Mouse (Mus musculus) liver, embryonic 12.5 days (tissue): ENCODE results near the gene Tfip11. TPM values are rescaled to one million over a fixed set of nuclear protein-coding genes. Genes with fewer than 3 reads are reported as not detected.

Experiments
- ATAC-seq: fragments of 200-750 bp; cut with Nextera tagmentation; 2 replicates; pipeline ENCODE4 v1.8.0; 2017; ENCODE audit warnings: moderate number of reproducible peaks, mild to moderate bottlenecking, moderate library complexity
- H3K27ac ChIP-seq: fragments of 300-500 bp; sonication (generic); 2 replicates; pipeline ENCODE4 v1.5.1; 2016; ENCODE audit warnings: mild to moderate bottlenecking
- H3K27me3 ChIP-seq: fragments of 300-500 bp; sonication (generic); replicated peaks from 2 replicates; pipeline ENCODE4 v1.6.1; 2016; ENCODE audit warnings: mild to moderate bottlenecking, moderate library complexity
- H3K36me3 ChIP-seq: fragments of 300-500 bp; sonication (generic); 2 replicates; pipeline ENCODE4 v1.6.1; 2016; ENCODE audit warnings: mild to moderate bottlenecking, moderate library complexity
- H3K4me1 ChIP-seq: fragments of 300-500 bp; sonication (generic); 2 replicates; pipeline ENCODE4 v1.6.1; 2016
- H3K4me2 ChIP-seq: fragments of 300-500 bp; sonication (generic); 2 replicates; pipeline ENCODE4 v1.6.1; 2016; ENCODE audit warnings: mild to moderate bottlenecking, moderate library complexity
- H3K4me3 ChIP-seq: fragments of 300-500 bp; sonication (generic); 2 replicates; pipeline ENCODE4 v1.5.1; 2016; ENCODE audit warnings: mild to moderate bottlenecking, moderate library complexity
- H3K9ac ChIP-seq: fragments of 300-500 bp; sonication (generic); 2 replicates; pipeline ENCODE4 v1.6.1; 2016; ENCODE audit warnings: mild to moderate bottlenecking, moderate library complexity
- H3K9me3 ChIP-seq: fragments of 300-500 bp; sonication (generic); replicated peaks from 2 replicates; pipeline ENCODE4 v1.6.1; 2016; ENCODE audit warnings: mild to moderate bottlenecking, moderate library complexity
- WGBS: fragments of 180-500 bp; shearing (Covaris S2); methylation state at CpG from one replicate; pipeline ENCODE4 v1.1.7; 2016; ENCODE audit not compliant: insufficient replicate concordance; 5-methylcytosine and 5-hydroxymethylcytosine counted together
- polyA plus RNA-seq: library from polyadenylated mRNA; unstranded; fragments of >200 nt; fragmentation: Nextera tagmentation; extraction: Ambion mirVana; gene quantifications from 2 replicates; pipeline ENCODE4 v1.2.1, GENCODE M21; 2016

Gene Tfip11
- polyA plus RNA-seq, 1 experiment from 2014 or later, result 20.7 TPM

DNA sequence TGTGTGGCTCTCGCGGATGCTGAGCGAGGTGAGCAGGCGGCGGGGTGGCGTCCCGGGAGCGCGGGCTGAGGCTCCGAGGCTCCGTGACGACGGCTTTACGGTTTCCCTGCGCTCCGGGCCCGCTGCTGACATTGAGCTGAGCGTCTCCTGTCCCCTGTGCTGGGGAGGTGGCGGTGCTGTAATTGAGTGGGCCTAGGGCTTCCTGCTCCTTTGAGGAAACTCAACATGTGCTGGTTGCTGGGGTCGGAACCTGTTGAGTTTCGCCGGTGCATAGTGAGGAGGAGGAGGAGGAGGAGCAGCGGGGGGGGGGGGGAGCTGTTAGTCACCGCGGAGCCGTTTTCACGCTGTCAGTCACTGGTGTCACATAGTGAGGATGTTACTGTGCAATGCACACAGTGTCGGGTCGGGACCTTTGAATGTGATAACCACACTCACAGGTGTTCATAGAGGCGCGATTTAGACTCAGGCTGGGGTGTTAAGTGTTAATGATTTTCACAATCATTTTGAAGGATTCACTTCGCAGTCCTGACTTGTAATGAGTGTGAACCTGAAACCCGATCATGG lies 370 bp downstream of the Tfip11 start:
- H3K27ac ChIP-seq, result peak overlapping the region; percentile 78
- no peaks in the 10 kb centered on the region for H3K9me3 ChIP-seq
- peaks cover 40% of the 10 kb centered on the region for H3K36me3 ChIP-seq
- H3K4me2 ChIP-seq, result peak overlapping the region; percentile 79
- H3K9ac ChIP-seq, result peak overlapping the region; percentile 81
- ATAC-seq, result peak; percentile 17
- peaks cover 41% of the 10 kb centered on the region for H3K4me1 ChIP-seq
- 3% methylated on average over 32 of the region's 33 CpGs for WGBS
- peak overlapping the region; percentile 99 for H3K4me3 ChIP-seq
- H3K27me3 ChIP-seq, result no peaks in the 10 kb centered on the region

GRCm38 (mm10) chr5:112327854-112328253 lies 1.7 kb downstream of the Tfip11 start:
- Histone ChIP-seq H3K4me3 (no peak overlapping the region), H3K4me1 (peaks cover 41% of the 10 kb centered on the region), H3K9me3 (no peaks in the 10 kb centered on the region), H3K9ac (no peak overlapping the region; the same call in 1 of the 2 replicates), H3K27ac (no peak overlapping the region), H3K27me3 (no peaks in the 10 kb centered on the region), H3K36me3 (peaks cover 54% of the 10 kb centered on the region), H3K4me2 (no peak overlapping the region)
- WGBS, result 88% methylated on average over 15 of the region's 15 CpGs
- ATAC-seq, result no peak

DNA sequence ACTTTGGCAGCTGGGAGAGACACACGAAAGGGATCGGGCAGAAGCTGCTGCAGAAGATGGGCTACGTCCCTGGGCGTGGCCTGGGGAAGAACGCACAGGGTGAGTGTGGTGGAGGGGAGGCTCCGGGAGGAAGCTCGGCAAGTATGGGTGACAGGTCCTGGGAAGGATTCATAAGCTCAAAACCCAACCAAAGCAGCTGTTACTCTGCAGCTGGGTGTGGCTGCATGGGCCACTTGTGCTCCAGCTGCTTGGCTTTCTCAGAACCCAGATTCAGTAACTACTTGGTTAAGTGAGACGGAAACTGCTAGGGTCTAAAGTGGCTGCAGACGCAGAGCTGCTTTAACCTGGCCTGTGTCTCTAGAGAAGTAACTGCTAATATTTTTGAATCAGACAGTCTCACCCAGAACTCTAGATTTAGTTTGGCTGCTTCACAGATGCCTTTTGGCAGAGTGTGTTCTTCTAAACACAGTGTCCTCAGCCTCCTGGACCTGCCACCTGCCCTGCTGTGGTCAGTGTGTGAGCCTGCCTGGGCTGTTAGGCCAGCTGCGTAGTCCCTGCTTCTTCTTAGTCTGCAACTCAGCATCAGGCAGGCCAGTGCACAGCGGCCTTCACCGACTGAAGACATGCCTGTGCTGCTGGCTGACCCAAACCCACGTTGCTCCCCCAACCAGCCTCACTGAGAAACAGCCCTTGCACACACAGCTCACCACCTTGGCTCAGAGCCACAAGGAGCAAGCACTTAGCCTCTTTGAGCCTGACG lies 3.8 kb downstream of the Tfip11 start:
- Histone ChIP-seq H3K27ac (no peak overlapping the region), H3K4me2 (no peak overlapping the region), H3K9me3 (no peaks in the 10 kb centered on the region), H3K27me3 (no peaks in the 10 kb centered on the region), H3K9ac (no peak overlapping the region), H3K36me3 (peaks cover 75% of the 10 kb centered on the region), H3K4me1 (peaks cover 28% of the 10 kb centered on the region), H3K4me3 (no peak overlapping the region)
- WGBS, result 84% methylated on average over 14 of the region's 14 CpGs
- ATAC-seq, result no peak

DNA sequence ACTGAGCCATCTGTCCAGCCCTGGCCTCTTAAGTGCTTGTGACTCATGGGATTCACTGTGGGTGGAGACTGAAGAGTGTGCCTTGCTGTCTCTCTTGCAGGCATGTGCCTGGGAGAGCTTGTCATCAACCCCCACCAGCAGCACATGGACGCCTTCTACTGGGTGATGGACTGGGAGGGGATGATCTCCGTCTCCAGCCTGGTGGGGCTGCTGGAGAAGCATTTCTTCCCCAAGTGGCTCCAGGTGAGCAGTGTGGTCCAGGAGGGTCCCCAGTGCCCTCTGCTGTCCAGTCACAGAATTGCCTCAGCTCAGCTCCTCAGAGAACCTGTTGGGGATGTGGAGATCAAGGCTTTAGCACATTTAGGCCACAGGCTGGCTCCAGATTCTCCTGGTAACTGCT lies 9.3 kb downstream of the Tfip11 start:
- Histone ChIP-seq H3K27me3 (no peaks in the 10 kb centered on the region), H3K9me3 (no peaks in the 10 kb centered on the region), H3K27ac (no peak overlapping the region), H3K4me3 (no peak overlapping the region), H3K4me2 (no peak overlapping the region), H3K4me1 (no peaks in the 10 kb centered on the region), H3K36me3 (peaks cover 99% of the 10 kb centered on the region), H3K9ac (no peak overlapping the region)
- peak; percentile 29; the same call in 1 of the 2 replicates for ATAC-seq
- WGBS, result 52% methylated on average over 2 of the region's 2 CpGs

DNA sequence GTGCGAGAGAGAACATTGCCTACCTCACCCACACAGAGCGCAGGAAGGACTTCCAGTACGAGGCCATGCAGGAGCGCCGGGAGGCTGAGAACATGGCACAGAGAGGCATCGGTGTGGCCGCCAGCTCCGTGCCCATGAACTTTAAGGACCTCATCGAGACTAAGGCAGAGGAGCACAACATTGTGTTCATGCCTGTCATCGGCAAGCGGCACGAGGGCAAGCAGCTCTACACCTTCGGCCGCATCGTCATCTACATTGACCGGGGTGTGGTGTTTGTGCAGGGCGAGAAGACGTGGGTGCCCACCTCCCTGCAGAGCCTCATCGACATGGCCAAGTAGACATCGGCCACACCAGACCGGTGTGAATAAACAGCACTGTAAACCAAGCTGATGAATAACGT lies 10.8 kb downstream of the Tfip11 start:
- WGBS, result 93% methylated on average over 22 of the region's 22 CpGs
- no peaks in the 10 kb centered on the region for H3K27me3 ChIP-seq
- ATAC-seq, result no peak

GRCm38 (mm10) chr5:112339215-112339614 lies 13.1 kb downstream of the Tfip11 start:
- WGBS, result 62% methylated on average over 7 of the region's 7 CpGs
- H3K4me3 ChIP-seq, result no peak overlapping the region
- H3K27me3 ChIP-seq, result no peaks in the 10 kb centered on the region
- ATAC-seq, result no peak
- H3K36me3 ChIP-seq, result peaks cover 66% of the 10 kb centered on the region
- H3K4me2 ChIP-seq, result no peak overlapping the region
- H3K27ac ChIP-seq, result no peak overlapping the region; the same call in 1 of the 2 replicates
- no peaks in the 10 kb centered on the region for H3K9me3 ChIP-seq
- H3K4me1 ChIP-seq, result peaks cover 29% of the 10 kb centered on the region
- no peak overlapping the region for H3K9ac ChIP-seq

More for the DNA sequence above, 10.8 kb downstream of the Tfip11 start:
- Histone ChIP-seq H3K4me2 (no peak overlapping the region), H3K9me3 (no peaks in the 10 kb centered on the region), H3K27ac (no peak overlapping the region), H3K4me1 (peaks cover 13% of the 10 kb centered on the region), H3K36me3 (peaks cover 89% of the 10 kb centered on the region), H3K9ac (no peak overlapping the region), H3K4me3 (no peak overlapping the region)

DNA sequence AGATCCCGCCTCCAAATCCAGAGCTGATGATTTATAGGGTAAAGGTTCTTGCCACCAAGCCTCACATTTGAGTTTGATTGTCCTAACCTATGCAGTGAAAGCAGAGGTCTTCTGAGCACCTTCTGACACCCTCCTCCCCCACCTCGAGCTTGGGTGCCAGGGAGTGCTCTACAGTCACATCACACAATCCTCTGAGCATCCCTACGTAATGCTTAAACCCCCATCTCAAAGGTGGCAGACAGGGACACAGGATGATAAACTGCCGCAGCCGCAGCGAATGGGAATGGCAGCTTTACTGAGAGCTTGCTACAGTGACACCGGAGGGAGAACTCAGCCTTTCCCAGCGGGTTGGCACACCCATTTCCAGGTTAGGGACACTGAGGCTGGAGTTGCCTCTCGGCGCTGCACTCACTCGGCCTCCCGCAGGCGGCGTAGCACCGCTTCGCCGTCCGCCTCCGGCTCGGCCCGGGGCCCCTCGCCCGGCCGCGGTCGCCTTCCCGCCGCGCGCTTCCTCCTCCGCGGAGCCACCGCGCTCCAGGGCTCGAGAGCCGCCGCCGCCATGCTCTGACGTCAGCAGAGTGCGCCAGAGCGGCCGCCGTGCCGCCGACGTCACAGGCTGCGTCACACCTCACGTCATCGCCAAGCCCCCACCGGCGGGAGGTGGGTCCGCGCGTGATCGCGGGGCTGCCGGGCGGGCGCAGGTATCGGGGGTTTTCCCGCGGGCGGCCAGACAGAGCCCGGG lies 16.5 kb downstream of the Tfip11 start, which contains the start of the genes Srrd and Hps4:
Gene Srrd (minus strand): TSS at position 578 of the 742 bp plus-strand sequence.
Gene Hps4 (plus strand): TSS at position 621 of the 742 bp plus-strand sequence.
- peak within 1 kb of the TSS; percentile 75 for H3K27ac ChIP-seq
- no peaks in the 10 kb centered on the region for H3K27me3 ChIP-seq
- WGBS, result 1% methylated on average over 59 of the region's 64 CpGs
- ATAC-seq, result peak; percentile 67
- peaks cover 52% of the 10 kb centered on the region for H3K36me3 ChIP-seq
- H3K9ac ChIP-seq, result peak within 1 kb of the TSS; percentile 83
- H3K9me3 ChIP-seq, result no peaks in the 10 kb centered on the region
- peaks cover 56% of the 10 kb centered on the region for H3K4me1 ChIP-seq
- H3K4me3 ChIP-seq, result peak within 1 kb of the TSS; percentile 88
- peak within 1 kb of the TSS; percentile 80 for H3K4me2 ChIP-seq

DNA sequence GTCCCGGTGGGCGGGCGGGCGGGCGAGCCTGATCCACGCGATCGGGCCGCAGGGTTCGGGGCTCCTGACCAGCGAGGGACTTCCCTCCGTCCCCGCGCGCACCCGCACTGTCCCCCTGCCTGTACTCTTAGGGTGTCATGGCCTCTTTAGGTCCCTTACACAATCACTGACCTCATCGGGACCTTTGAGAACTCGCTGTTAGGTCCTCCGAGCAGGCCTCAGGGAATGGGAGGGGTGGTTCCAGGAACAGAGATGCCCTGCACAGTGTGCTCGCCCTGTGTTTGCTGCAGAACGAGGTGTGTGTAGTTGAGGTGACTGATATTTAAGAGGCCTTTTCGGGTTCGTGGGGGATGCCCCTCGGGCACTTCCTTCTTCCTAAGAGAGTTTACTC lies 17.0 kb downstream of the Tfip11 start:
- Histone ChIP-seq H3K9me3 (no peaks in the 10 kb centered on the region), H3K4me3 (peak overlapping the region; percentile 88), H3K9ac (peak overlapping the region; percentile 83), H3K27me3 (no peaks in the 10 kb centered on the region), H3K4me1 (peaks cover 56% of the 10 kb centered on the region), H3K27ac (peak overlapping the region; percentile 75), H3K4me2 (peak overlapping the region; percentile 80), H3K36me3 (peaks cover 51% of the 10 kb centered on the region)
- under 1% methylated on average over 19 of the region's 24 CpGs for WGBS
- peak; percentile 75 for ATAC-seq

- 0 out of 2 replicates have a peak overlapping the region, but pooled peaks have one; percentile 88 for H3K4me3 ChIP-seq
- H3K9me3 ChIP-seq, result no peaks in the 10 kb centered on the region
- WGBS, result 75% methylated on average over 6 of the region's 6 CpGs
- H3K9ac ChIP-seq, result 0 out of 2 replicates have a peak overlapping the region, but pooled peaks have one; percentile 6
- no peak for ATAC-seq
- peak overlapping the region; percentile 80 for H3K4me2 ChIP-seq
- peaks cover 56% of the 10 kb centered on the region for H3K4me1 ChIP-seq
- H3K36me3 ChIP-seq, result peaks cover 48% of the 10 kb centered on the region
- no peaks in the 10 kb centered on the region for H3K27me3 ChIP-seq
- peak overlapping the region; percentile 75; the same call in 1 of the 2 replicates for H3K27ac ChIP-seq
Measured at GRCm38 (mm10) chr5:112344092-112344960, 18.2 kb downstream of the Tfip11 start.

DNA sequence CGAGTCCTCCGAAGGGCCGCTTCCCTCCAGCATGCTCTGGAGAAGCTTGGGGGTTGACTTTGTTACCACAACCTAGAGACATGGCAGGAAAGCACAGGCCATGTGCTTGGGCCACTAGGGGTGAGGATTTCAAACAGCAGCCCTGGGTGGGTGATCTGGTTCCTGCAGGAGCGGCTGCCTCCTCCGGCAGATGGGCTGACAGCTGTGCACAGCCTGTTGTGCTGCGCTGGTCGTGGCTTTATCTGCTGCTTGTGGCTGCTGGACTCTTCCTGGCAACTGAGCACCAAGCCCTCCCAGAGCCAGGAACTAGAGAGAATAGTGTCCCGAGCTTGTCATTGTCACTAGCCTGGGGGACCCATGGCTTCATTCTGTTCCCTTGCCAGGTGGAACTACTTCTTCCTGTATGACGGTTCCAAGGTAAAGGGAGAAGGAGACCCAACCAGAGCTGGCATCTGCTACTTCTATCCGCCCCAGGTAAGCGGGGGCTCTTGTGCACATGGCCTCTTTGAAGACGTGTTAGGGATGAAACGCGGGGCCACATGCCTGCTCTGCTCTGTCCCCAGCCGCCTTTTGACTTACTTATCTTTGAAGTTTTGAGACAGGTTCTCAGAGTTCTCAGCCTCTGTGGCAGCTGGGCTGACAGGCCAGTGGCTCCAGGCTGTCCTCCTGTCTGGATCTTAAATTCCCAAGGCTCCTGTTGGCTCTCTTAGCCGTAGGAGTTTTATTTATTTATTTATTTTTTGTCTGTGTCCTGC lies 20.2 kb downstream of the Tfip11 start:
- Histone ChIP-seq H3K9me3 (no peaks in the 10 kb centered on the region), H3K4me1 (peaks cover 50% of the 10 kb centered on the region), H3K27ac (peak overlapping the region; percentile 12; the same call in 1 of the 2 replicates), H3K36me3 (peaks cover 51% of the 10 kb centered on the region), H3K9ac (0 out of 2 replicates have a peak overlapping the region, but pooled peaks have one; percentile 24), H3K4me2 (peak overlapping the region; percentile 80), H3K27me3 (no peaks in the 10 kb centered on the region), H3K4me3 (no peak overlapping the region)
- WGBS, result 52% methylated on average over 16 of the region's 16 CpGs
- peak; percentile 21; the same call in 1 of the 2 replicates for ATAC-seq
